Mouse (Mus musculus): ENCODE measurements at regions not wholly inside any gene's neighbourhood (a gene's known extent, or its start where the extent isn't known, plus 50 kb on each side); places are given as distances from the start of the nearest gene placed in this dataset.

DNA sequence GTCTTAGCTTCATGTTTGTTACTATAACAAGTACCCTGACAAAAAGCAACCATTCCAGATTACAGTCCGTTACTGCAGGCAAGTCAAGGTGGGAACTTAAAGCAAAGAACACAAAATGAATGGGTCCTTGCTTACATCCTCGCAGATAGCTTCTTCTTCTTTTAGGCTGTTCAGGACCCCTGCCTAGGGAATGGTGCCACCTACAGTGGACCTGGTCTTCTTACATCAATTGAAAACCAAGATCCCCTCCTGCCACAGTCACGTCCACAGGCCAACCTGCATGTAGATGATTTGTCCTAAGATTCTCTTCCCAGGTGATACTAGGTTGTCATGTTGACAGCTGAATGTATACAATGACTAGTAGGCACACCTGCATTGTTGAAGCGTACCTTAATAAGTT lies 222.9 kb upstream of the Daam1 start:
- Histone ChIP-seq H3K9me3 (ENCODE audit: low read length) (peaks cover 11% of the 10 kb centered on the region; the same call in 1 of the 2 replicates), H3K4me1 (replicated peaks; ENCODE audit: low read depth, low read length) (no peaks in the 10 kb centered on the region), H3K27me3 (ENCODE audit: insufficient read depth, low read length) (no peaks in the 10 kb centered on the region), H3K36me3 (ENCODE audit: insufficient read depth, low read length) (no peaks in the 10 kb centered on the region), H3K4me3 (replicated peaks; ENCODE audit: low read length) (no peak overlapping the region)
- TF ChIP-seq CTCF (conservative IDR thresholded peaks at IDR 0.05; ENCODE audit: low read length) (no peak), NANOG (IDR thresholded peaks at IDR 0.05; ENCODE audit: borderline replicate concordance, low read length) (no peak), POU5F1 (IDR thresholded peaks at IDR 0.05; ENCODE audit: borderline replicate concordance, low read length) (no peak)

DNA sequence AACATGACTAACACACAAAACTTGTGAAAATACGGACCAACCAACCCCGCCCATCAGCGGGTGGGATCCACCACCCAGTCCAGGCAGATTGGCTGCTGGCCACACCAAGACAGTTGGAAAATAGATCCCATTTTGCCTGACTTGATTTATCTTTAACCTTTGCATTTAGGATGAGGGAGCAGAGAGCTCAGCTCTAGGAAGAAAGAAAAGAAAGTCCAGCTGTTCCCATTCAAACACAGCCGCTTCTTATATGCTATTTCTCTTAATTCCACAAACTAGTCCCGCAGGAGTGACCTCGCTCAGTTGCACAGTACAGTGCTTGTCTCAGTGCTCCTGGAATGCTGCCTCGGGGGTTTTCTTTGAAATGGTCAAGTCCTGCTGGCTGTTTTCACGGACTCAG lies 217.6 kb upstream of the Daam1 start:
- H3K9me3 ChIP-seq (ENCODE audit: low read length): peaks cover 8% of the 10 kb centered on the region; the same call in 1 of the 2 replicates
- H3K4me1 ChIP-seq (replicated peaks; ENCODE audit: low read depth, low read length): no peaks in the 10 kb centered on the region
- H3K36me3 ChIP-seq (ENCODE audit: insufficient read depth, low read length): no peaks in the 10 kb centered on the region
- no peak overlapping the region for H3K4me3 ChIP-seq (replicated peaks; ENCODE audit: low read length)
- H3K27me3 ChIP-seq (ENCODE audit: insufficient read depth, low read length): no peaks in the 10 kb centered on the region
- no peak for TF ChIP-seq CTCF (conservative IDR thresholded peaks at IDR 0.05; ENCODE audit: low read length)
- no peak for TF ChIP-seq POU5F1 (IDR thresholded peaks at IDR 0.05; ENCODE audit: borderline replicate concordance, low read length)
- TF ChIP-seq NANOG (IDR thresholded peaks at IDR 0.05; ENCODE audit: borderline replicate concordance, low read length): no peak

DNA sequence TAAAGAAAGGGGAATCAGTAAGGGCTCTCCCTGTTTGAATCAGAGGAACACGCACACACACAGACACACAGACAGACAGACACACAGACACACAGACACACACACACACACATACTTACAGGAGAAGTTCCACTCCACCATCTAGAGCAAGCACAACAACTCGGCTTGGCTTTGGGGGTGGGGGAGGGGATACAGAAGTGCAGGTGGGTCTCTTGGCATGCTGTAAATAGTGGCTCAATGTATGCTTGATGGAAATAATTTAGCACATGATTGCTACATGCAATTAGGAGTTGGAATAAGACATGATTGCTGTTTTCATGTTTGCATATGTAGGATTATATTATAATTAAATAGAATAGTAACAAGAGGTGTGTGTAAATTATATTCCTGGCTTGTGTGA lies 215.9 kb upstream of the Daam1 start:
- no peaks in the 10 kb centered on the region for H3K36me3 ChIP-seq (ENCODE audit: insufficient read depth, low read length)
- H3K4me1 ChIP-seq (replicated peaks; ENCODE audit: low read depth, low read length): peaks cover 4% of the 10 kb centered on the region; the same call in 1 of the 2 replicates
- no peaks in the 10 kb centered on the region for H3K27me3 ChIP-seq (ENCODE audit: insufficient read depth, low read length)
- TF ChIP-seq POU5F1 (IDR thresholded peaks at IDR 0.05; ENCODE audit: borderline replicate concordance, low read length) (no peak), CTCF (conservative IDR thresholded peaks at IDR 0.05; ENCODE audit: low read length) (no peak), NANOG (IDR thresholded peaks at IDR 0.05; ENCODE audit: borderline replicate concordance, low read length) (no peak)
- no peak overlapping the region for H3K4me3 ChIP-seq (replicated peaks; ENCODE audit: low read length)
- peaks cover 7% of the 10 kb centered on the region; the same call in 1 of the 2 replicates for H3K9me3 ChIP-seq (ENCODE audit: low read length)

DNA sequence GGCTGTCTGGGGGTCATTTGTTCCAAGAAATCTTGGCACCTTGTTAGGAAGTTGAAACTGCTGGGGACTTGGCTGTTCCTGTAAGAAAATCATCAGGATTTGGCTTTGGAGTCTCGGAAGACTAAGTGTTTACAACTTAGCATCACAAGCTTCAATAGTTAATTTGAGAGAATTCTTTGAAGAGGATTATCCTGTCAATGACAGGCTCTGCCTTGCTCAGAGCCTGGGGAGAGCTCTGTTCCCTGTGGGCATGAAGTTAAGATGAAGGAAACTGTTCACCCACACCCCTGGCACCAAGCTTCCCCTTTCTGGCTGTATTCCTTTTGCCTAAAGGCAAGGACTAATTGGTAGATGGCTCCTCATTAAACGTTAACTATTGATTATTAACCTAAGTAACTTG lies 215.5 kb upstream of the Daam1 start:
- no peak overlapping the region for H3K4me3 ChIP-seq (replicated peaks; ENCODE audit: low read length)

DNA sequence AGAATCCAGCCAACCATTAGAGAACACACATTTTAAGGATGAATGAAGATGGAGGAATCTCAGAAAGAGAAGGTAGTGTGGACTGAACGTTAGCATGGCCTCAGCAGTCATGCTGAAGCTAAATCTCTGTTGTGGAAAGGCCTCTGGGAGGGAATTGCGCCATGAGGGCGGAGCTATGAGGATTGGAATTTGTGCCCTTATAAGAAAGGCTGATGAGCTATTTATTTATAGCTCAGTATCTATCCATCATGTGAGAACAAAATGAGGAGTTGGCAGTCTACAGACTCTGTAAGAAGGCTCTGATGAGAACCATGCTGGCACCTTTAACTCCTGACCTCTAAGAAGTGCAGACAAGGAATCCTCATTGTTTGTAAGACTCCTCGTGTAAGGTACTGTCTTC lies 214.8 kb upstream of the Daam1 start:
- Histone ChIP-seq H3K36me3 (ENCODE audit: insufficient read depth, low read length) (no peaks in the 10 kb centered on the region), H3K9me3 (ENCODE audit: low read length) (no peaks in the 10 kb centered on the region), H3K27me3 (ENCODE audit: insufficient read depth, low read length) (no peaks in the 10 kb centered on the region), H3K4me1 (replicated peaks; ENCODE audit: low read depth, low read length) (peaks cover 7% of the 10 kb centered on the region; the same call in 1 of the 2 replicates), H3K4me3 (replicated peaks; ENCODE audit: low read length) (no peak overlapping the region)
- TF ChIP-seq CTCF (conservative IDR thresholded peaks at IDR 0.05; ENCODE audit: low read length) (no peak), POU5F1 (IDR thresholded peaks at IDR 0.05; ENCODE audit: borderline replicate concordance, low read length) (no peak), NANOG (IDR thresholded peaks at IDR 0.05; ENCODE audit: borderline replicate concordance, low read length) (no peak)

More for the DNA sequence above, 215.5 kb upstream of the Daam1 start:
- TF ChIP-seq POU5F1 (IDR thresholded peaks at IDR 0.05; ENCODE audit: borderline replicate concordance, low read length) (no peak), CTCF (conservative IDR thresholded peaks at IDR 0.05; ENCODE audit: low read length) (no peak), NANOG (IDR thresholded peaks at IDR 0.05; ENCODE audit: borderline replicate concordance, low read length) (no peak)
- Histone ChIP-seq H3K4me1 (replicated peaks; ENCODE audit: low read depth, low read length) (peaks cover 7% of the 10 kb centered on the region; the same call in 1 of the 2 replicates), H3K27me3 (ENCODE audit: insufficient read depth, low read length) (no peaks in the 10 kb centered on the region), H3K36me3 (ENCODE audit: insufficient read depth, low read length) (no peaks in the 10 kb centered on the region), H3K9me3 (ENCODE audit: low read length) (peaks cover 4% of the 10 kb centered on the region; the same call in 1 of the 2 replicates)

DNA sequence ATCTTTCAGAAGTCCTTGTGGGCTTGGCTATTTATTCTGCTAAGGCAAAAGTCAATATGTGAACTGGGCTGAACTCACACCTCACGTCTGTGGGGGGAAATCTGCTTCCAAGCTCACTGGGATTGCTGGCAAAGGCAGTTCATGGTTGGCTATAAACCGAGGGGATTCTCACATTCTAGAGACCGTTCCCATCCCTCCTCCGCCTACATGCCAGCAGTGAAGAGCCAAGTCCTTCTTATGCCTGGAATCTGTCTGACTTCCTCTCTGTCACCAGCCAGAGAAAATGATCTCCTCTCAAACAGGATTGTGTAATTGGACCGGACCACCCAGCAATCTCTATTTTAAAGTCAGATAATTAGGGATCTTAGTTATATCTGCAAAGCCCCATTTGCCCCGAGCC lies 212.4 kb upstream of the Daam1 start:
- no peaks in the 10 kb centered on the region for H3K36me3 ChIP-seq (ENCODE audit: insufficient read depth, low read length)
- no peak for TF ChIP-seq POU5F1 (IDR thresholded peaks at IDR 0.05; ENCODE audit: borderline replicate concordance, low read length)
- TF ChIP-seq CTCF (conservative IDR thresholded peaks at IDR 0.05; ENCODE audit: low read length): no peak
- no peak for TF ChIP-seq NANOG (IDR thresholded peaks at IDR 0.05; ENCODE audit: borderline replicate concordance, low read length)
- H3K4me1 ChIP-seq (replicated peaks; ENCODE audit: low read depth, low read length): peaks cover 7% of the 10 kb centered on the region; the same call in 1 of the 2 replicates
- H3K4me3 ChIP-seq (replicated peaks; ENCODE audit: low read length): no peak overlapping the region
- H3K9me3 ChIP-seq (ENCODE audit: low read length): no peaks in the 10 kb centered on the region
- H3K27me3 ChIP-seq (ENCODE audit: insufficient read depth, low read length): no peaks in the 10 kb centered on the region

DNA sequence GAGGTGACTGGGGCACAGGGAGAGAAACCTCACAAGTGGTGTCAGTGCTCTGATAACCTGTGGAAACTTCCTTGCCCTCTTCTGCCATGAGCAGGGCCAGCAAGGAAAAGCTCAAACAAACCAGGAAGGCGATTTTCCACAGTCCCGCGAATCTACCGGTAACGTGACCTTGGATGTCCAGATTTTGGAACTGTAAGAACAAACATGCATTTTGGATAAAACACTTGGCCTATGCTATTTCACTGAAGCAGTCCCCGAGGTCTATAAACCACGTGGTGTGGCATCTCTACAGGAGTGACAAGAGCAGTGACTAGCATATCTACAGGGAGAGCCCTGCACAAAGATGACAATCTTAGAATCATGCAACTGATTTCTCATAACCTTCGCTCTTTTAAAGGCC lies 211.9 kb upstream of the Daam1 start:
- no peak overlapping the region for H3K4me3 ChIP-seq (replicated peaks; ENCODE audit: low read length)
- H3K36me3 ChIP-seq (ENCODE audit: insufficient read depth, low read length): no peaks in the 10 kb centered on the region
- no peaks in the 10 kb centered on the region for H3K9me3 ChIP-seq (ENCODE audit: low read length)
- H3K4me1 ChIP-seq (replicated peaks; ENCODE audit: low read depth, low read length): peaks cover 7% of the 10 kb centered on the region; the same call in 1 of the 2 replicates
- H3K27me3 ChIP-seq (ENCODE audit: insufficient read depth, low read length): no peaks in the 10 kb centered on the region
- TF ChIP-seq NANOG (IDR thresholded peaks at IDR 0.05; ENCODE audit: borderline replicate concordance, low read length): no peak

DNA sequence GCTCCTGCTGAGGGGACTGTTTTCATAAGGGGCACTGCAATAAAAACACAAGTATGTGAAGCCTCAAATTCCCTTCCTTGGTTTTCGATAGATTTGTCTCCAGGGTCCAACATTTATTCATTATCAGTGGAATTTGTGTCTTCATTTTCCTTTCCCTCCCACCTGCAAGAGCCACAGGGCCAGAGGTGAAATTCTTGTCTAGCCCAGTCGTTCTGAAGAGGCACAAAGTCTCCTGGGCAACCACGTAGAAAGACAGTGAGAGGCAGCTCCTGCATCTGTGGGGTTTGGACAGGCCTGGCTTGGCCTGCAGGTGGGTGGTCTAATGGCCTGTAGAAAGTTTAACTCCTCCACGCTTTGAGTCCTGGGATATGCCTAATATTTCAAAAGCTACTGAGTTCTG lies 211.3 kb upstream of the Daam1 start:
- Histone ChIP-seq H3K36me3 (ENCODE audit: insufficient read depth, low read length) (no peaks in the 10 kb centered on the region), H3K27me3 (ENCODE audit: insufficient read depth, low read length) (no peaks in the 10 kb centered on the region), H3K4me1 (replicated peaks; ENCODE audit: low read depth, low read length) (peaks cover 7% of the 10 kb centered on the region; the same call in 1 of the 2 replicates), H3K4me3 (replicated peaks; ENCODE audit: low read length) (no peak overlapping the region), H3K9me3 (ENCODE audit: low read length) (no peaks in the 10 kb centered on the region)
- no peak for TF ChIP-seq POU5F1 (IDR thresholded peaks at IDR 0.05; ENCODE audit: borderline replicate concordance, low read length)
- TF ChIP-seq CTCF (conservative IDR thresholded peaks at IDR 0.05; ENCODE audit: low read length): no peak
- no peak for TF ChIP-seq NANOG (IDR thresholded peaks at IDR 0.05; ENCODE audit: borderline replicate concordance, low read length)

DNA sequence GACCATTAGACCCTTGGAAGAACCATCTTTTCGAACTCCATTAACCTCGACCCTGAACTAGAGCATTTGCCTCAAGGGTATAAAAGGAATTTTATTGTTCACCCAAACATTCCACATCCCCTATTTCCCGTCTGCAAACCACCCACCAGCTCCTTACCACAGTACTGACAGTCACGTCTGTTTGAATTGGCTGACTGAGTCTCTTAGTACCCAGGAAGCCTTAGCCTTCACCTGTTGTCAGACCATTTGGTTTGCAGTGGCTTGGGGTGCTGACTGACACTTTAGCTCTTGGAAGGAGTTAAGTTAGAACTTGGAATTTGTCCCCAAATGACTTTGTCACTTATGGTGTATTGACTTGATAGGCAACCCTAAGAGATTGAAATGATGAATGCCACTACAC lies 209.3 kb upstream of the Daam1 start:
- TF ChIP-seq CTCF (conservative IDR thresholded peaks at IDR 0.05; ENCODE audit: low read length): no peak
- TF ChIP-seq NANOG (IDR thresholded peaks at IDR 0.05; ENCODE audit: borderline replicate concordance, low read length): no peak
- no peak for TF ChIP-seq POU5F1 (IDR thresholded peaks at IDR 0.05; ENCODE audit: borderline replicate concordance, low read length)
- H3K4me1 ChIP-seq (replicated peaks; ENCODE audit: low read depth, low read length): peaks cover 8% of the 10 kb centered on the region
- H3K4me3 ChIP-seq (replicated peaks; ENCODE audit: low read length): no peak overlapping the region
- no peaks in the 10 kb centered on the region for H3K36me3 ChIP-seq (ENCODE audit: insufficient read depth, low read length)
- no peaks in the 10 kb centered on the region; the same call in 1 of the 2 replicates for H3K27me3 ChIP-seq (ENCODE audit: insufficient read depth, low read length)
- no peaks in the 10 kb centered on the region for H3K9me3 ChIP-seq (ENCODE audit: low read length)
